Mouse (Mus musculus): ENCODE measurements at regions not wholly inside any gene's neighbourhood (a gene's known extent, or its start where the extent isn't known, plus 50 kb on each side); places are given as distances from the start of the nearest gene placed in this dataset.

DNA sequence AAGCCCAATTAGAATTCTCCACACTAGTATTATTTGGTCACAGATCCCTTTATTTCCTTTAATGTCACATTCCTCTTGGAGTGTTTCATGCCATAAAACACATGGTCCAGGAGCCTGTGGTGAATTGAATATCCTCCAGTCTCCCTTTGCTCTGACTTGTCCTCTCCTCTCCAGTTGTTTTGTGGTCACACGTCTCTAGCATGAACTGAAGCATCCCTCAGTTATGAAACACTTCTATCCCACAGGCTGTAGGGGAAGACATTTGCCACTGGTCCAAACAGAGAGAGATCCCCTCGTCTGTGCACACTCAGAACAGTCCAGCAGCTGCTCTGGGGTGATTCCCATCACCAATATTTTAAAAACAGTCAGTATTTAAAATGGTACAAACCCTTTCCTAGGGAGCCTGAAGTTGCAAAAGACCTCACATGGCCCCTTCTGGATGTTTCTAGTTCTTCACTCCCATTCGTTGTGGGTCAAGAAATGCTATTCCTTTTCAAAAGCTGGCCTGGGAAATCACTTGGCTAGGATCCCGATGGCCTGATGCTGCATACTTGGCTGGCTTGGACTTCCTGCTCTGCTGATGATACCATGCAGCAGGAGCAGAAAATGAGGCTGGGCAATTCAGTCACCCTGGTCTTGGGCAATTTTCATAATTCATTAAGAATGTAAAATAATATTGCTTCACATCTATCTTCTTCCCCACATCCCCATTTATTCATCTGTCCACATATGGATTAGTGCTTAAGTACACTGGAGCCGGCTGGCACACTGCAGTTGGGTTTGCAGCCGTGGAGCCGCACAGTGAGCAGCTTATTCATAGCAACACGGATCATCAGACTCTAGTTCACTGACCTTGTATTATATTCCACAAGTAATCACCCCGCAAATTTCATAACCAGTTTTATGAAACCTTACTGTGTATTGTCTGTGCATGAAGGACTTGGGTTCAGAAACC lies 83.1 kb upstream of the Adamts9 start:
- Histone ChIP-seq H3K4me3 (ENCODE audit: control insufficient read depth in 1 of 2, insufficient read depth in 1 of 2, low read depth in 2 of 2, low read length in 2 of 2) (no peak overlapping the region), H3K79me2 (ENCODE audit: control insufficient read depth, insufficient read depth, low read length, poor library complexity) (no peaks in the 10 kb centered on the region), H3K4me1 (ENCODE audit: control insufficient read depth in 1 of 2, insufficient read depth in 2 of 2, low read length in 2 of 2) (no peaks in the 10 kb centered on the region), H3K27me3 (ENCODE audit: control insufficient read depth in 1 of 2, insufficient read depth in 2 of 2, low read length in 2 of 2) (no peaks in the 10 kb centered on the region), H3K9ac (ENCODE audit: control insufficient read depth, low read depth, low read length, poor library complexity, severe bottlenecking) (no peak overlapping the region), H3K27ac (ENCODE audit: control insufficient read depth, low read depth, low read length) (no peak overlapping the region), H3K9me3 (replicated peaks; ENCODE audit: insufficient read depth, low read length) (no peaks in the 10 kb centered on the region), H3K36me3 (ENCODE audit: control insufficient read depth in 1 of 2, insufficient read depth in 2 of 2, low read length in 2 of 2) (no peaks in the 10 kb centered on the region)
- DNase-seq (ENCODE audit: low read depth, low spot score) = no peak
- no peak for TF ChIP-seq MYB (IDR thresholded peaks at IDR 0.05; ENCODE audit: low read depth, low read length)
- TF ChIP-seq MAX (IDR thresholded peaks at IDR 0.05; ENCODE audit: low read length) = no peak
- TF ChIP-seq TBP (IDR thresholded peaks at IDR 0.05; ENCODE audit: low read depth, low read length) = no peak
- TF ChIP-seq GATA1 (IDR thresholded peaks at IDR 0.05; ENCODE audit: low read depth, low read length) = no peak
- no peak for TF ChIP-seq POLR2A (IDR thresholded peaks at IDR 0.05; ENCODE audit: control insufficient read depth in 1 of 2, insufficient read depth in 1 of 2, low read depth in 1 of 2, low read length in 2 of 2, poor library complexity in 1 of 2)
- TF ChIP-seq ZKSCAN1 (IDR thresholded peaks at IDR 0.05; ENCODE audit: low read depth, low read length) = no peak
- no peak for TF ChIP-seq HCFC1 (IDR thresholded peaks at IDR 0.05; ENCODE audit: low read depth, low read length)
- TF ChIP-seq CHD2 (IDR thresholded peaks at IDR 0.05; ENCODE audit: low read length) = no peak
- TF ChIP-seq UBTF (IDR thresholded peaks at IDR 0.05; ENCODE audit: borderline replicate concordance, insufficient read depth, low read depth, low read length) = no peak
- no peak for TF ChIP-seq SIN3A (IDR thresholded peaks at IDR 0.05; ENCODE audit: low read length)
- TF ChIP-seq NRF1 (IDR thresholded peaks at IDR 0.05; ENCODE audit: insufficient read depth, low read depth, low read length, poor library complexity, severe bottlenecking) = no peak
- no peak for TF ChIP-seq POLR2AphosphoS2 (IDR thresholded peaks at IDR 0.05; ENCODE audit: low read length)
- no peak for TF ChIP-seq EP300 (IDR thresholded peaks at IDR 0.05; ENCODE audit: low read depth in 1 of 2, low read length in 2 of 2)
- TF ChIP-seq ZNF384 (IDR thresholded peaks at IDR 0.05; ENCODE audit: low read depth, low read length) = no peak
- no peak for TF ChIP-seq TAL1 (IDR thresholded peaks at IDR 0.05; ENCODE audit: low read length)
- TF ChIP-seq BHLHE40 (IDR thresholded peaks at IDR 0.05; ENCODE audit: borderline replicate concordance, low read depth, low read length) = no peak

DNA sequence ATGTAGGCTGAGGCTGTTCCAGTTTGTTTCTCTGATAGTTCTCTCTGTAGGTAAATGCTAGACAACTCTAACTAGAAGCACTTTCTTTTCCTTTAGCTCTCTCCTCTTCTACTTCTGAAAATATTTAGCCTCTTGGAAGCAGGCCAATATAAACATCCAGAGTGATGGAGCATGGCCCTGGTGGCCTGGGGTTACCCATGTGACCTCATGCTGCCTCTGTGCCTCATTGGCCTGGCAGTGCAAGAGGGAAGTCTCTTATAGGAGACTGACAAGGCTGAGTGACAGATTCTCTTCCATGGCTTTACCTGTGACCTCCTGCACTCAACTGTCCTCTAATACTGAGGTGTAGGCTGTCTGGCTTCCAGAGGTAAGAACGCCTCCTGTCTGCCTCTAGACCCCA lies 71.2 kb upstream of the Adamts9 start:
- no peaks in the 10 kb centered on the region for H3K36me3 ChIP-seq (ENCODE audit: control insufficient read depth in 1 of 2, insufficient read depth in 2 of 2, low read length in 2 of 2)
- H3K79me2 ChIP-seq (ENCODE audit: control insufficient read depth, insufficient read depth, low read length, poor library complexity) = no peaks in the 10 kb centered on the region
- TF ChIP-seq MAFK (IDR thresholded peaks at IDR 0.05; ENCODE audit: borderline replicate concordance, low read depth, low read length) (no peak), MYC (IDR thresholded peaks at IDR 0.05; ENCODE audit: low read depth, low read length) (no peak), POLR2A (IDR thresholded peaks at IDR 0.05; ENCODE audit: control insufficient read depth in 1 of 2, insufficient read depth in 1 of 2, low read depth in 1 of 2, low read length in 2 of 2, poor library complexity in 1 of 2) (no peak), MAZ (IDR thresholded peaks at IDR 0.05; ENCODE audit: low read depth, low read length) (no peak), ELF1 (IDR thresholded peaks at IDR 0.05; ENCODE audit: low read depth, low read length) (no peak), EP300 (IDR thresholded peaks at IDR 0.05; ENCODE audit: low read depth in 1 of 2, low read length in 2 of 2) (no peak), ZMIZ1 (IDR thresholded peaks at IDR 0.05; ENCODE audit: low read depth, low read length) (no peak), USF2 (IDR thresholded peaks at IDR 0.05; ENCODE audit: borderline replicate concordance in 1 of 2, insufficient read depth in 1 of 2, low read depth in 1 of 2, low read length in 2 of 2) (no peak), TAL1 (IDR thresholded peaks at IDR 0.05; ENCODE audit: low read length) (no peak), USF1 (IDR thresholded peaks at IDR 0.05; ENCODE audit: low read depth, low read length) (no peak), JUND (IDR thresholded peaks at IDR 0.05; ENCODE audit: low read depth, low read length) (no peak), TCF12 (IDR thresholded peaks at IDR 0.05; ENCODE audit: low read depth, low read length) (no peak), MEF2A (IDR thresholded peaks at IDR 0.05; ENCODE audit: extremely low read depth, insufficient replicate concordance, low read depth, low read length, poor library complexity, severe bottlenecking) (no peak), POLR2AphosphoS2 (IDR thresholded peaks at IDR 0.05; ENCODE audit: low read length) (no peak), UBTF (IDR thresholded peaks at IDR 0.05; ENCODE audit: borderline replicate concordance, insufficient read depth, low read depth, low read length) (no peak), ZNF384 (IDR thresholded peaks at IDR 0.05; ENCODE audit: low read depth, low read length) (no peak), BHLHE40 (IDR thresholded peaks at IDR 0.05; ENCODE audit: borderline replicate concordance, low read depth, low read length) (no peak), GATA1 (IDR thresholded peaks at IDR 0.05; ENCODE audit: low read depth, low read length) (no peak)
- no peak overlapping the region for H3K27ac ChIP-seq (ENCODE audit: control insufficient read depth, low read depth, low read length)
- no peak overlapping the region for H3K4me3 ChIP-seq (ENCODE audit: control insufficient read depth in 1 of 2, insufficient read depth in 1 of 2, low read depth in 2 of 2, low read length in 2 of 2)
- no peaks in the 10 kb centered on the region for H3K27me3 ChIP-seq (ENCODE audit: control insufficient read depth in 1 of 2, insufficient read depth in 2 of 2, low read length in 2 of 2)
- H3K9me3 ChIP-seq (replicated peaks; ENCODE audit: insufficient read depth, low read length) = no peaks in the 10 kb centered on the region
- H3K4me1 ChIP-seq (ENCODE audit: control insufficient read depth in 1 of 2, insufficient read depth in 2 of 2, low read length in 2 of 2) = no peaks in the 10 kb centered on the region
- no peak overlapping the region for H3K9ac ChIP-seq (ENCODE audit: control insufficient read depth, low read depth, low read length, poor library complexity, severe bottlenecking)
- DNase-seq (ENCODE audit: low read depth, low spot score) = no peak
